Mouse (Mus musculus): Measurements from ENCODE around the gene Cd46.

Gene Cd46

GRCm38 (mm10) chr1:195018089-195018999, 73.7 kb downstream of the Cd46 start:
- in situ Hi-C loops (cut with MseI, MboI), result no loop called here

GRCm38 (mm10) chr1:195017626-195018025, 74.4 kb downstream of the Cd46 start:
- in situ Hi-C loops (cut with MseI, MboI), result no loop called here

- in situ Hi-C loops (cut with MseI, MboI), result no loop called here
These were observed 75.1 kb downstream of the Cd46 start for GRCm38 (mm10) chr1:195016811-195017501.

- in situ Hi-C loops (cut with MseI, MboI), result no loop called here
These were observed 76.8 kb downstream of the Cd46 start for GRCm38 (mm10) chr1:195015281-195015680.

- in situ Hi-C loops (cut with MseI, MboI), result no loop called here
These were observed 77.7 kb downstream of the Cd46 start for GRCm38 (mm10) chr1:195014201-195014885.

- in situ Hi-C loops (cut with MseI, MboI), result no loop called here
These were observed 79.5 kb downstream of the Cd46 start for GRCm38 (mm10) chr1:195012531-195012930.

GRCm38 (mm10) chr1:195006267-195006666, 85.8 kb downstream of the Cd46 start:
- in situ Hi-C loops (cut with MseI, MboI), result no loop called here

- in situ Hi-C loops (cut with MseI, MboI), result no loop called here
These were observed 87.9 kb downstream of the Cd46 start for GRCm38 (mm10) chr1:195004194-195004593.

GRCm38 (mm10) chr1:195003328-195003727, 88.7 kb downstream of the Cd46 start:
- in situ Hi-C loops (cut with MseI, MboI), result no loop called here

- in situ Hi-C loops (cut with MseI, MboI), result no loop called here
These were observed 93.7 kb downstream of the Cd46 start for GRCm38 (mm10) chr1:194998396-194998795.

- in situ Hi-C loops (cut with MseI, MboI), result no loop called here
These were observed 96.9 kb downstream of the Cd46 start for GRCm38 (mm10) chr1:194995196-194995595.

- in situ Hi-C loops (cut with MseI, MboI), result no loop called here
These were observed 97.8 kb downstream of the Cd46 start for GRCm38 (mm10) chr1:194994262-194994661.

- in situ Hi-C loops (cut with MseI, MboI), result no loop called here
These were observed 98.5 kb downstream of the Cd46 start for GRCm38 (mm10) chr1:194993409-194993988.

- in situ Hi-C loops (cut with MseI, MboI), result no loop called here
These were observed 99.3 kb downstream of the Cd46 start for GRCm38 (mm10) chr1:194992589-194993317.

- in situ Hi-C loops (cut with MseI, MboI), result no loop called here
These were observed 100.4 kb downstream of the Cd46 start for GRCm38 (mm10) chr1:194991654-194992053.

- in situ Hi-C loops (cut with MseI, MboI), result no loop called here
These were observed 101.1 kb downstream of the Cd46 start for GRCm38 (mm10) chr1:194990976-194991375.

- in situ Hi-C loops (cut with MseI, MboI), result no loop called here
These were observed 103.0 kb downstream of the Cd46 start for GRCm38 (mm10) chr1:194989024-194989423.

All from mouse trophoblast stem cell (cell line).